Comparison of ENCODE assay signal across 8 mouse cellular contexts in genomic region chr14:121379116-121379826, GRCm38 (mm10). TPM values are rescaled to one million over a fixed set of nuclear protein-coding genes. Genes with fewer than 3 reads are reported as not detected.
DNase-seq lines count a peak whose midpoint lies in the region; ATAC-seq and TF ChIP-seq lines count a peak whose summit lies in the region.

No protein-coding gene starts in this region.

- TF ChIP-seq POLR2A in cerebellum, adult 2 months (IDR thresholded peaks at IDR 0.05; ENCODE audit: borderline replicate concordance, insufficient read depth, low read length), result peak; percentile 40; the same call in 1 of the 2 replicates
- TF ChIP-seq POLR2A in olfactory bulb, adult 2 months (IDR thresholded peaks at IDR 0.05; ENCODE audit: insufficient read depth, low read depth, low read length), result peak; percentile 88

- H3K4me1 ChIP-seq in cerebellum, adult 2 months (ENCODE audit: control insufficient read depth, insufficient read depth, low read length), result no peaks in the 10 kb centered on the region
- peaks cover 49% of the 10 kb centered on the region for H3K4me1 ChIP-seq in lung, embryonic 15.5 days
- peaks cover 10% of the 10 kb centered on the region for H3K4me1 ChIP-seq in olfactory bulb, adult 2 months (ENCODE audit: control insufficient read depth, insufficient read depth, low read length)

- H3K4me2 ChIP-seq in lung, embryonic 15.5 days, result peak overlapping the region; percentile 83

- peak; percentile 54 to 61 for ATAC-seq in hematopoietic stem cell, adult 5-6 weeks (replicated peaks in 1 of 2; ENCODE audit: insufficient read depth in 1 of 2, low FRiP score in 2 of 2, low TSS enrichment in 1 of 2, low read depth in 1 of 2, poor library complexity in 2 of 2, severe bottlenecking in 2 of 2)
- peak; percentile 95 for ATAC-seq in lung, embryonic 15.5 days (ENCODE audit: borderline replicate concordance, extremely low read depth, low FRiP score, low TSS enrichment)

- peak overlapping the region; percentile 82 for H3K27ac ChIP-seq in cerebellum, adult 2 months (ENCODE audit: insufficient read depth, low read length)
- peak overlapping the region; percentile 92 for H3K27ac ChIP-seq in lung, embryonic 15.5 days
- H3K27ac ChIP-seq in olfactory bulb, adult 2 months (ENCODE audit: insufficient read depth, low read depth, low read length), result peak overlapping the region; percentile 80

- peak; percentile 42 for DNase-seq in ES-CJ7 (ENCODE audit: low read depth, low spot score)
- DNase-seq in cerebellum, adult 2 months, result peak; percentile 70 to 79
- DNase-seq in forelimb bud, embryonic 11.5 days (ENCODE audit: low read depth, low spot score), result peak; percentile 48
- peak; percentile 29 for DNase-seq in layer of hippocampus, adult 9-10 months (ENCODE audit: low spot score)
- DNase-seq in thymus, adult 18-20 months, result peak; percentile 71 to 72

- peak overlapping the region; percentile 95 for H3K9ac ChIP-seq in lung, embryonic 15.5 days

- no peaks in the 10 kb centered on the region for H3K36me3 ChIP-seq in lung, embryonic 15.5 days

- TF ChIP-seq CTCF in cerebellum, adult 2 months (IDR thresholded peaks at IDR 0.05; ENCODE audit: borderline replicate concordance, insufficient read depth, low read depth, low read length), result no peak
- no peak for TF ChIP-seq CTCF in olfactory bulb, adult 2 months (IDR thresholded peaks at IDR 0.05; ENCODE audit: insufficient read depth, low read depth, low read length)

- under 1% methylated on average over 77 of the region's 79 CpGs for WGBS in cerebellum, adult 2 months
- WGBS in lung, embryonic 15.5 days, result 0% methylated on average over 15 of the region's 79 CpGs
- 5% methylated on average over 78 of the region's 79 CpGs for WGBS in olfactory bulb, adult 2 months

- no peaks in the 10 kb centered on the region for H3K9me3 ChIP-seq in lung, embryonic 15.5 days

- H3K27me3 ChIP-seq in cerebellum, adult 2 months (ENCODE audit: control insufficient read depth, insufficient read depth, low read length), result no peaks in the 10 kb centered on the region
- H3K27me3 ChIP-seq in lung, embryonic 15.5 days, result no peaks in the 10 kb centered on the region

- H3K4me3 ChIP-seq in cerebellum, adult 2 months (replicated peaks; ENCODE audit: insufficient read depth, low read depth, low read length), result peak overlapping the region; percentile 61
- peak overlapping the region; percentile 83 for H3K4me3 ChIP-seq in lung, embryonic 15.5 days
- peak overlapping the region; percentile 98 for H3K4me3 ChIP-seq in olfactory bulb, adult 2 months (ENCODE audit: insufficient read depth, low read depth, low read length)

RNA-seq across cellular contexts. Expression of gene Stk24, which starts 0.5 kb away (rescaled TPM):
- 31.1 and 37.2 TPM in 2 replicates for polyA plus RNA-seq in cerebellum, adult 2 months (2012; rRNA removed)
- 85.3 and 102 TPM in 2 replicates for total RNA-seq in hematopoietic stem cell, adult 5-6 weeks (2017)
- polyA plus RNA-seq in lung, embryonic 15.5 days (2015; fragmentation: Nextera tagmentation; extraction: Ambion mirVana), result 40.3 and 40.6 TPM in 2 replicates
- polyA plus RNA-seq in olfactory bulb, adult 2 months (2012; ENCODE audit: insufficient read depth, insufficient read length, low replicate concordance, missing spikeins), result not detected in 2 replicates

Comparison
In these comparisons a context has a peak if more than half of its experiments do, and no peak if none do; other contexts are left out.
1. Peak in every context shown above with its lines: DNase-seq, ATAC-seq, H3K4me3 ChIP-seq and H3K27ac ChIP-seq.
2. RNA of gene Stk24, which starts 0.5 kb away (polyA plus RNA-seq): 40.3 to 40.6 TPM in lung, embryonic 15.5 days and 31.1 to 37.2 TPM in cerebellum, adult 2 months; not detected in olfactory bulb, adult 2 months; every median in the first group is over 10 times any median in the second.